Mouse (Mus musculus): ENCODE data around the gene Sstr1.

- TF ChIP-seq CTCF (IDR thresholded peaks at IDR 0.05; ENCODE audit: extremely low read depth, insufficient read depth, insufficient read length, insufficient replicate concordance) (no peak), POLR2A (IDR thresholded peaks at IDR 0.05; ENCODE audit: low read depth, low read length) (no peak)
Measured at GRCm38 (mm10) chr12:58198810-58199209, 12.8 kb upstream of the Sstr1 start.

Data from spleen, adult 2 months (tissue).